Mouse (Mus musculus): ENCODE results near the gene Vapb.

DNA sequence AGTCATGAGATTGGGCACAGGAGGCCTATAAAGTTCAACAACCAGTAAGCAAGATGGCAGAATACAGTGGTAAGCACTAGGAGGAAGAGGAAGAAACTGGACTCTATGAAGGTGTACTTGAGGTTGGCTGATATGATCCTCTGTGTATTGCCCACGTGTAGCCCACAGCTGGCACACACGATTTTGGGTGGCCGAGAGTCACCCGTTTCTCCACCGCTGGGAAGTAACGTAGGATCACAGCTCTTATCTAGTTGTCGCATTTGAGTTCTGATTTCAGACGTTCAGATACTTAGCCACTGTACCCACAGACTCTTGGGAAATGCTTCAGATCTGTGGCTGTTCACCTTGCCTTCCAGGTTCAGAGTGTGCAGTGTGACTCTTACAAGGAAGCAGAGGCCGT, 921 bp downstream of the Vapb start:
- TF ChIP-seq CTCF (IDR thresholded peaks at IDR 0.05) (no peak), EP300 (IDR thresholded peaks at IDR 0.05; ENCODE audit: insufficient read depth, low read depth, low read length) (no peak)
